Mouse (Mus musculus) hindbrain, embryonic 13.5 days (tissue): ENCODE results near the gene Cdkal1. TPM values are rescaled to one million over a fixed set of nuclear protein-coding genes. Genes with fewer than 3 reads are reported as not detected.

Experiments used
- ATAC-seq: fragments of 200-750 bp; cut with Nextera tagmentation; 2 replicates; pipeline ENCODE4 v1.8.0; 2017; ENCODE audit warnings: moderate TSS enrichment; ENCODE audit not compliant: low FRiP score
- H3K27ac ChIP-seq: fragments of 300-500 bp; sonication (generic); 2 replicates; pipeline ENCODE4 v1.5.1; 2015; ENCODE audit warnings: inconsistent platforms, mild to moderate bottlenecking, moderate library complexity
- H3K27me3 ChIP-seq: fragments of 300-500 bp; sonication (generic); 2 replicates; pipeline ENCODE4 v1.6.1; 2015; ENCODE audit warnings: mild to moderate bottlenecking, inconsistent platforms
- H3K36me3 ChIP-seq: fragments of 300-500 bp; sonication (generic); 2 replicates; pipeline ENCODE4 v1.6.1; 2015; ENCODE audit warnings: mild to moderate bottlenecking, inconsistent platforms
- H3K4me1 ChIP-seq: fragments of 300-500 bp; sonication (generic); replicated peaks from 2 replicates; pipeline ENCODE4 v1.6.1; 2015; ENCODE audit warnings: inconsistent platforms
- H3K4me2 ChIP-seq: fragments of 300-500 bp; sonication (generic); 2 replicates; pipeline ENCODE4 v1.6.1; 2015; ENCODE audit warnings: inconsistent platforms, mild to moderate bottlenecking, moderate library complexity
- H3K4me3 ChIP-seq: fragments of 300-500 bp; sonication (generic); 2 replicates; pipeline ENCODE4 v1.5.1; 2015; ENCODE audit warnings: mild to moderate bottlenecking, inconsistent platforms
- H3K9ac ChIP-seq: fragments of 300-500 bp; sonication (generic); 2 replicates; pipeline ENCODE4 v1.6.1; 2015; ENCODE audit warnings: mild to moderate bottlenecking, inconsistent platforms
- H3K9me3 ChIP-seq: fragments of 300-500 bp; sonication (generic); 2 replicates; pipeline ENCODE4 v1.6.1; 2016; ENCODE audit warnings: inconsistent platforms
- WGBS: fragments of 180-500 bp; shearing (Covaris S2); methylation state at CpG from one replicate; pipeline ENCODE4 v1.1.7; 2015; 5-methylcytosine and 5-hydroxymethylcytosine counted together
- polyA plus RNA-seq: library from polyadenylated mRNA; unstranded; fragments of >200 nt; fragmentation: Nextera tagmentation; extraction: Ambion mirVana; gene quantifications from 2 replicates; pipeline ENCODE4 v1.2.1, GENCODE M21; 2015

Cdkal1 gene
- polyA plus RNA-seq, 1 experiment from 2014 or later, result 24.3 TPM

- no peak overlapping the region for H3K4me3 ChIP-seq
- no peaks in the 10 kb centered on the region for H3K27me3 ChIP-seq
- H3K4me1 ChIP-seq, result peaks cover 32% of the 10 kb centered on the region
- no peak overlapping the region for H3K4me2 ChIP-seq
- no peak for ATAC-seq
- H3K9me3 ChIP-seq, result no peaks in the 10 kb centered on the region
- H3K36me3 ChIP-seq, result no peaks in the 10 kb centered on the region; the same call in 1 of the 2 replicates
- H3K27ac ChIP-seq, result no peak overlapping the region
- 84% methylated on average over 1 of the region's 1 CpGs for WGBS
- H3K9ac ChIP-seq, result no peak overlapping the region
These were observed 496.1 kb downstream of the Cdkal1 start for GRCm38 (mm10) chr13:29359341-29359740.

DNA sequence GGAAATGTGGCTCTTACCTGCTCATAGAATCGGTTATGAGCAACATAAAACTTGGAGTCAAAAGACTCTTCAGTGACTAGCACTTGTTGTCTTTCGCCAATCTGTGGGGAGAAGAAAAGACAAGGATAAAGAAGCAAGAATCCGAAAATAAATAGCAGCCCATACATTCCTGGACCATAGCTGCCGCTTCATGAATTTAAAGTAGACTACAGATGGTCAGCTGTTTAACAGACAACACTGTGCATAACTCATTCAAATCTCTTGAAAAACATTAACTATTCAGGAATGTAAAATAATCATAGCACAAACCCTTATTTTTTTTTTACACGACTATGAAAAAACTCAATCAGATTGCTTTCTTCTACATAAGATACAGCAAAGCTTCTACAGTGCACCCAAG is 498.0 kb downstream of the Cdkal1 start:
- H3K4me1 ChIP-seq, result peaks cover 24% of the 10 kb centered on the region
- H3K9ac ChIP-seq, result no peak overlapping the region
- no peaks in the 10 kb centered on the region for H3K9me3 ChIP-seq
- H3K36me3 ChIP-seq, result no peaks in the 10 kb centered on the region; the same call in 1 of the 2 replicates
- H3K27me3 ChIP-seq, result no peaks in the 10 kb centered on the region
- no peak for ATAC-seq
- no peak overlapping the region for H3K27ac ChIP-seq
- WGBS, result 77% methylated on average over 5 of the region's 5 CpGs
- no peak overlapping the region for H3K4me2 ChIP-seq
- H3K4me3 ChIP-seq, result no peak overlapping the region

- H3K4me1 ChIP-seq, result peaks cover 24% of the 10 kb centered on the region
- H3K27me3 ChIP-seq, result no peaks in the 10 kb centered on the region
- no peak for ATAC-seq
- H3K36me3 ChIP-seq, result no peaks in the 10 kb centered on the region; the same call in 1 of the 2 replicates
- H3K27ac ChIP-seq, result peak overlapping the region; percentile 15; the same call in 1 of the 2 replicates
- H3K9ac ChIP-seq, result peak overlapping the region; percentile 39; the same call in 1 of the 2 replicates
- no peak overlapping the region for H3K4me3 ChIP-seq
- 22% methylated on average over 10 of the region's 10 CpGs for WGBS
- no peak overlapping the region for H3K4me2 ChIP-seq
- no peaks in the 10 kb centered on the region for H3K9me3 ChIP-seq
These were observed 499.4 kb downstream of the Cdkal1 start for GRCm38 (mm10) chr13:29356158-29356485.

GRCm38 (mm10) chr13:29355484-29356157 is 499.9 kb downstream of the Cdkal1 start:
- Histone ChIP-seq H3K4me1 (peaks cover 24% of the 10 kb centered on the region), H3K27ac (peak overlapping the region; percentile 64; the same call in 1 of the 2 replicates), H3K4me3 (no peak overlapping the region), H3K9me3 (no peaks in the 10 kb centered on the region), H3K9ac (peak overlapping the region; percentile 39; the same call in 1 of the 2 replicates), H3K36me3 (no peaks in the 10 kb centered on the region; the same call in 1 of the 2 replicates), H3K27me3 (no peaks in the 10 kb centered on the region), H3K4me2 (no peak overlapping the region)
- 50% methylated on average over 3 of the region's 3 CpGs for WGBS
- ATAC-seq, result no peak

- no peak for ATAC-seq
- Histone ChIP-seq H3K27me3 (no peaks in the 10 kb centered on the region), H3K27ac (peak overlapping the region; percentile 64), H3K36me3 (no peaks in the 10 kb centered on the region; the same call in 1 of the 2 replicates), H3K9me3 (no peaks in the 10 kb centered on the region), H3K4me1 (peaks cover 29% of the 10 kb centered on the region), H3K4me2 (no peak overlapping the region), H3K4me3 (no peak overlapping the region), H3K9ac (no peak overlapping the region)
- 90% methylated on average over 4 of the region's 4 CpGs for WGBS
These were observed 500.5 kb downstream of the Cdkal1 start for GRCm38 (mm10) chr13:29354943-29355342.

- no peaks in the 10 kb centered on the region for H3K36me3 ChIP-seq
- no peak overlapping the region for H3K9ac ChIP-seq
- no peaks in the 10 kb centered on the region for H3K27me3 ChIP-seq
- H3K27ac ChIP-seq, result peak overlapping the region; percentile 64; the same call in 1 of the 2 replicates
- WGBS, result 72% methylated on average over 5 of the region's 5 CpGs
- H3K9me3 ChIP-seq, result no peaks in the 10 kb centered on the region
- no peak overlapping the region for H3K4me2 ChIP-seq
- H3K4me3 ChIP-seq, result no peak overlapping the region
- peaks cover 36% of the 10 kb centered on the region for H3K4me1 ChIP-seq
- ATAC-seq, result no peak
These were observed 501.5 kb downstream of the Cdkal1 start for GRCm38 (mm10) chr13:29353888-29354415.

- Histone ChIP-seq H3K36me3 (peaks cover 10% of the 10 kb centered on the region), H3K9ac (no peak overlapping the region), H3K4me1 (peaks cover 34% of the 10 kb centered on the region), H3K27ac (no peak overlapping the region), H3K4me3 (no peak overlapping the region), H3K27me3 (no peaks in the 10 kb centered on the region), H3K9me3 (no peaks in the 10 kb centered on the region), H3K4me2 (no peak overlapping the region)
- WGBS, result 83% methylated on average over 9 of the region's 9 CpGs
- no peak for ATAC-seq
These were observed 504.3 kb downstream of the Cdkal1 start for GRCm38 (mm10) chr13:29351023-29351684.

- no peak overlapping the region for H3K9ac ChIP-seq
- 59% methylated on average over 4 of the region's 4 CpGs for WGBS
- H3K4me1 ChIP-seq, result peaks cover 22% of the 10 kb centered on the region
- H3K36me3 ChIP-seq, result peaks cover 10% of the 10 kb centered on the region
- no peaks in the 10 kb centered on the region for H3K9me3 ChIP-seq
- ATAC-seq, result no peak
- no peak overlapping the region for H3K4me2 ChIP-seq
- no peak overlapping the region for H3K27ac ChIP-seq
- no peak overlapping the region for H3K4me3 ChIP-seq
- no peaks in the 10 kb centered on the region for H3K27me3 ChIP-seq
These were observed 505.5 kb downstream of the Cdkal1 start for GRCm38 (mm10) chr13:29350004-29350403.

DNA sequence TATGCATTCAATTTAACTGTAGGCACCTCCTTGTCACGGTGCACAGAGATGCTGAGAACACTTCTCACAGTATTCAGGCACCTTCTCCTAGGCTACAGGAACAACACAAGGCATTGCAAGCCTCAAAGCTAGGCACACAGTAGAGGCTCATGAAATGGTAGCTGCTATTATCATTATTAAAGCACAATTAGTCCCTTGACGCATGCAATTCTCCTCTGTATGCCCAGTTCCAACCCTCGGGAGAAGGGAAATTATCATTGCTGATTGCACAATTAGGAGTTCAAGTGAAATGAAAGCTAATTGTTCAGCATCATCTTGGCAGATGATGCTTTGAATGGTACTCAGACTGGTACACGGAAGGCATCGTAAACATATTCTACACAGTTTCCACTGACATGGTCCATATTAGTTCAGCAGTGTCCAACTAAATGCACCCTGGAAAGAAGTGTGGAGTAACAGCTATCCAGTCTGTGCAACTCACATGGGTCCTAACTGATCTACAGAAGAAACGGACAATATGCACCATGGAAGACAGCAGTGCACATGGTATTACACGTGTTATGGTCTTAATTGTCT is 506.0 kb downstream of the Cdkal1 start:
- no peak overlapping the region for H3K9ac ChIP-seq

DNA sequence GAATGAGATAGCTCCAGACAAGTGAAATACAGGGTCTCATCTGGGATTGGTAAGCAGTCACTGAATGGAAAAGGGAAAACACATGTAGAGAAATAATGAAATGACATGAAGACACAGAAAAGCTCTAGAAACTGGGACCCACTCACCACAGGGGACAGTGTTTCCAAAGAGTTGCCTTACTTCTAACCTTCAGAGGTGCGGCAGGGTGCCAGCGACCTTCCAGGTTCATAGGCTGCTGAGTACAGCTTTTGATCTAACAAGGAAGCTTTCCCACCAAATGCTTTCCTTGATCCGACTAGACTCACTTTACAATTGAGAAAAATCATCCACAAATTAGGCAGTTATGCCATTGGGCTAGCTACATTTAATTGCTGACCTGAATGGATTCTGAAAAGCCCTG is 507.1 kb downstream of the Cdkal1 start:
- 96% methylated on average over 3 of the region's 3 CpGs for WGBS

More for the DNA sequence above, 506.0 kb downstream of the Cdkal1 start:
- Histone ChIP-seq H3K27ac (peak overlapping the region; percentile 49; the same call in 1 of the 2 replicates), H3K4me3 (no peak overlapping the region), H3K4me1 (peaks cover 19% of the 10 kb centered on the region), H3K4me2 (no peak overlapping the region), H3K9me3 (no peaks in the 10 kb centered on the region), H3K36me3 (peaks cover 10% of the 10 kb centered on the region), H3K27me3 (no peaks in the 10 kb centered on the region)
- WGBS, result 61% methylated on average over 7 of the region's 7 CpGs
- ATAC-seq, result 0 out of 2 replicates have a peak, but pooled peaks have one; percentile 39

GRCm38 (mm10) chr13:29332640-29333412 is 522.6 kb downstream of the Cdkal1 start:
- H3K9ac ChIP-seq, result no peak overlapping the region
- no peak for ATAC-seq
- H3K36me3 ChIP-seq, result no peaks in the 10 kb centered on the region
- no peaks in the 10 kb centered on the region for H3K27me3 ChIP-seq
- no peak overlapping the region for H3K4me3 ChIP-seq
- WGBS, result 72% methylated on average over 6 of the region's 6 CpGs
- no peaks in the 10 kb centered on the region for H3K4me1 ChIP-seq
- H3K4me2 ChIP-seq, result no peak overlapping the region
- H3K9me3 ChIP-seq, result no peaks in the 10 kb centered on the region
- H3K27ac ChIP-seq, result no peak overlapping the region

More for the DNA sequence above, 507.1 kb downstream of the Cdkal1 start:
- H3K27me3 ChIP-seq, result no peaks in the 10 kb centered on the region
- peak overlapping the region; percentile 49; the same call in 1 of the 2 replicates for H3K27ac ChIP-seq
- no peak for ATAC-seq
- H3K9ac ChIP-seq, result no peak overlapping the region
- H3K4me3 ChIP-seq, result no peak overlapping the region
- no peaks in the 10 kb centered on the region for H3K9me3 ChIP-seq
- H3K4me1 ChIP-seq, result peaks cover 16% of the 10 kb centered on the region
- no peak overlapping the region for H3K4me2 ChIP-seq
- H3K36me3 ChIP-seq, result peaks cover 10% of the 10 kb centered on the region

GRCm38 (mm10) chr13:29325946-29326345 is 529.5 kb downstream of the Cdkal1 start:
- Histone ChIP-seq H3K9me3 (no peaks in the 10 kb centered on the region), H3K4me1 (peaks cover 7% of the 10 kb centered on the region; the same call in 1 of the 2 replicates), H3K27ac (no peak overlapping the region), H3K27me3 (no peaks in the 10 kb centered on the region), H3K9ac (no peak overlapping the region), H3K4me3 (no peak overlapping the region), H3K36me3 (no peaks in the 10 kb centered on the region), H3K4me2 (no peak overlapping the region)
- 87% methylated on average over 4 of the region's 4 CpGs for WGBS
- no peak for ATAC-seq
